Mouse (Mus musculus): ENCODE measurements at regions not wholly inside any gene's neighbourhood (a gene's known extent, or its start where the extent isn't known, plus 50 kb on each side); places are given as distances from the start of the nearest gene placed in this dataset.

DNA sequence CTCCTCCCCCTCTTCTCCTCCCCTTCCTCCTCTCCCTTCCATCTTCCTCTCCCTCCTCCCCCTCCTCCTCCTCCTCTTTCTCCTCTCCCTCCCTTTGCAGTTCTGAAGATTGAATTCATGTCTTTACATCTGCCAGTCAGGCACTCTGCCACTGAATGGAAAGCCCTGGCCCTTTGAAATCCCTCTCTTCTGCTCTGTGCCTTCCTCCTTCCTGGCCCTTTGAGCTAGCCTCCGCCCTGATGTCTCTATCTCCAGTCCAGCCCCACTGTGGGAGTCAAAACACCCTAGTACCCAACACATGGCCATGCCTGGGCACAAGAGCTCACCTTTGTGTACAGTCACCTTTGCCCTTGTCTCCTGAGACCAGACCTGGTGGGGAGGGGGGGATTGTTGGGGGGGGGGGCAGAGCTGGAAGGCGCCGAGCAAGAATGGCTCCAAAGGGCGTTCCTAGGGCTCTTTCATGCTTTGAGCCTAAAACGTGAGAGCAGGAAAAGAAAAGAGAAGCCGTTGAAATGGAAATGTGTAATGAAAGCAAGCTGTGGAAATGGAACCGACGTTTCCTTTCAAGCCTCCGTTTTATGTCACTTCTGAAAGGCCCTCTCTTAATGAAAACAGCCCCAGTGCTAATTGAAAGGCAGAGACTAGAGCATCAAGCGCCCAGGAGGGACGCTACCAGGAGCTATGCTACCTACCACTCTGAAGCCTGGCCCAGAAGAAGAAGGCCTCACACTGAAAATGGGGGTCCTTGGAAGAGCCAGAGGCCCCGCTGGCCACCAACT, 291.5 kb downstream of the Ptpru start:
- DNase-seq (ENCODE audit: extremely low spot score in 1 of 2, low spot score in 2 of 2): no peak
- intact Hi-C loops (cut with DNase I): no loop called here

GRCm38 (mm10) chr4:131549581-131549980, 288.5 kb downstream of the Ptpru start:
- intact Hi-C loops (cut with DNase I): no loop called here
- DNase-seq (ENCODE audit: extremely low spot score in 1 of 2, low spot score in 2 of 2): no peak

- intact Hi-C loops (cut with DNase I): no loop called here
- no peak for DNase-seq (ENCODE audit: extremely low spot score in 1 of 2, low spot score in 2 of 2)
Observed at GRCm38 (mm10) chr4:131558513-131558912, 279.6 kb downstream of the Ptpru start.

DNA sequence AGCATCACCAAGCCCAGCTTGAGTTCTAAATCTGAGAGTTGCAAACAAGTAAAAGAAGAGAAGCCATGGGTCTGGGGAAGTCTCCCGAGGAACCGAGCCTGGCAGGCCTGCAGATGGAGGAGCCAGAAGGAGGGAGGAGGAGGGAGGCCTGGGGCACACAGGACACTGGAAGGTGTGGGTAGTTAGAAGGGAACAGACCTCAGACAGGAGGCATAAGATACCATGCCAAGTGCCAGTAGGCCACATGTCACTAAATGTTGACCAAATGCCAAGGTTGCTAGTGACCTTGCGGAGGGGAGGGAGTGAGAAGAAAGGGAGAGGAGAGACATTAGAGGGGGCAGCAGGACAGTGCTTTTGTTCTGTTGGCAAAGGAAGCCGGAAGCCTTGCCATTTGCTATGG, 274.2 kb downstream of the Ptpru start:
- intact Hi-C loops (cut with DNase I): no loop called here
- DNase-seq (ENCODE audit: extremely low spot score in 1 of 2, low spot score in 2 of 2): no peak

DNA sequence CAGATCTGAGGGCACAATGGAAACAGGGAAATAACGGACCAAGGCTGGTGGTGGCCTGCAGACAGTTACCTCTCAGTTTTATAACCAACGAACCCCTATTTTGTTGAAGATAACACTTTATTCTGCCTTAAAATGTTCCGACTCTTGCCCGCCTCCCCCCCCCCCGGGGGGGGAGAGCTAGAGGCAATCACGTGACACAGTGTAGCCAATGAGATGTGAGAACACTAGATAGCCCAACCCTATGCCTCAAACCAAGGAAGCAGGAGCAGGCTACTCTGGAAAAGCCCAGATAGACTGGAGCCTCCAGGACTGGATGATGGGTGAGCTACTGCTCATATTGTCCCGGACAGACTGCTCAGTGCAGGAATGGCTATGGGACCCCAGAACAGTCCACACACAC, 272.9 kb downstream of the Ptpru start:
- no peak for DNase-seq (ENCODE audit: extremely low spot score in 1 of 2, low spot score in 2 of 2)
- intact Hi-C loops (cut with DNase I): no loop called here

DNA sequence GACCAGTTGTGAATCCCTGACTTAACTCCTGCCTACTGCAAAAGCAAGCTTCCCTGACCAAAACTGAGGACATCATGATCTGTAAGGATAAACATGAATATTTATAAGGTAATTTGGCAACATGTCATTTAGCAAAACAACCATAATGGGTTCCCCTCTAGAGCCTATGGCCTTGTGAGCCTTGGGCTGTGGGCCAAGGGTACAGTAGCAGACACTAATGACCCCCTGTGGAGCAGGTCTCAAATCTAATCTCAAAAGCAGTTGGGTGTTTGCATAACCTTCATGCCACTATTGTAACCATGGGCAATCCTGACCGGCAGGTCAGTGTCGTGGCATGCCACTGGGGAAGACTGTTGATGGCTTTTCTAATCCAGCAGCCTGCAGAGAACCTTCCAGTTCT, 270.8 kb downstream of the Ptpru start:
- intact Hi-C loops (cut with DNase I): no loop called here
- DNase-seq (ENCODE audit: extremely low spot score in 1 of 2, low spot score in 2 of 2): no peak

- intact Hi-C loops (cut with DNase I): no loop called here
- no peak for DNase-seq (ENCODE audit: extremely low spot score in 1 of 2, low spot score in 2 of 2)
Observed at GRCm38 (mm10) chr4:131569156-131569555, 268.9 kb downstream of the Ptpru start.

- intact Hi-C loops (cut with DNase I): no loop called here
- DNase-seq (ENCODE audit: extremely low spot score in 1 of 2, low spot score in 2 of 2): no peak
Observed at GRCm38 (mm10) chr4:131577571-131577970, 260.5 kb downstream of the Ptpru start.

- intact Hi-C loops (cut with DNase I): no loop called here
- DNase-seq (ENCODE audit: extremely low spot score in 1 of 2, low spot score in 2 of 2): no peak
Observed at GRCm38 (mm10) chr4:131585946-131586345, 252.1 kb downstream of the Ptpru start.

DNA sequence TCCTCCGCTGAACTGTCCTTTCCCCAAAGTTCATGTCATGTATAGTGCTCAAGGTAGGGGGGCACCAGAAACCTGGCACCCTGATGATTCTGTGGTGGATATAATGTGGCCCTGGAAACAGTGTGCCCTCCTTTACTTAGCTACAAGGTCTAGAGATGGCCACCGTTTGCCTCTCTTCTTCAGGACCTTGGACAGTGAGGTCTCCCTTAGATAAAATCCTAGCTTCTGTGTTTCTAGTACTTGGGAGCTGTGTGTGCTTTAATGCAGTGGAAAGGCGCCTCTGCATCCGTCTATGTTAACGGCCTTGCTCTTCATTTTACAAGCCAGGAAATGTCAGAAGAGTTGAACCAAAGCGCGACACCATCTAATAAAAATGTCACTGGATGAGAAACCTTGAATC, 250.6 kb downstream of the Ptpru start:
- intact Hi-C loops (cut with DNase I): no loop called here
- no peak for DNase-seq (ENCODE audit: extremely low spot score in 1 of 2, low spot score in 2 of 2)

- intact Hi-C loops (cut with DNase I): no loop called here
- DNase-seq (ENCODE audit: extremely low spot score in 1 of 2, low spot score in 2 of 2): no peak
Observed at GRCm38 (mm10) chr4:131590136-131590535, 248.0 kb downstream of the Ptpru start.

DNA sequence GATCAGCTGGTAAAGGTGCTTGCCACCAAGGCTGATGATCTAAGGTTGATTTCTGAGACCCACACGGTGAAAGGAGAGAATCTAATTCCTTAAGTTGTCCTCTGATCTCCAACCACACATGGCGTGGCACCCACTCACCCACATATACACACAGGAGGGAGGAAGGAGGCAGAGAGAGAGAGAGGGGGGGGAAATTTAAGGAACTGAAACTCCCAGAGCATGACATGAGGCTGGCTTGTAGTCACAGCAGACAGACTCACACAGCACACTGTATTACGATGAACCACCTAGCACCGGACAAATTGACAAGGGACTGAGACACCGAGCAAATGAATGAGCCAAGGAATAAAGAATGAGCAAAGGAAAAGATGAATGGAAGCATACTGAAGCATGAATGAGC, 246.6 kb downstream of the Ptpru start:
- intact Hi-C loops (cut with DNase I): no loop called here
- DNase-seq (ENCODE audit: extremely low spot score in 1 of 2, low spot score in 2 of 2): no peak

GRCm38 (mm10) chr4:131597996-131598395, 240.1 kb downstream of the Ptpru start:
- no peak for DNase-seq (ENCODE audit: extremely low spot score in 1 of 2, low spot score in 2 of 2)
- intact Hi-C loops (cut with DNase I): no loop called here

DNA sequence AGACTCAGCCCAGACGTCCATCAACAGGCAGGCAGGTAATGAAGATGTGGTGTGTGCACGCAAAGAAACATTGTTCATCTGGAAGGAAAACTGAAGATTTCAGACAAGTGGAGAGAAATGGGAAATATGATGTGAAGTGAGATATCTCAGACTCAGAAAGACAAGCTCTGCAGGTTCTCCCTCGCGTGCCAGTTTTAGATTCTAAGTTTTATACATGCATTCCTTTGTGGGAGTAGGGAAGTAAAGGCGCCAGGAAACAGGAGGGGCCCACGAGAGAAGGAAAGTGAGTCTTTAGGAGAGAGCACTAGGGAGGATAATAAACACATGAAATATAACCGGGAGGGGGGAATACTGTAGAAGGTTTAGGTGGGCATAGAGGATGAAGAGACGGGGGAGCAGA, 223.7 kb downstream of the Ptpru start:
- DNase-seq (ENCODE audit: extremely low spot score in 1 of 2, low spot score in 2 of 2): no peak
- intact Hi-C loops (cut with DNase I): no loop called here

GRCm38 (mm10) chr4:131615587-131615986, 222.5 kb downstream of the Ptpru start:
- intact Hi-C loops (cut with DNase I): no loop called here
- DNase-seq (ENCODE audit: extremely low spot score in 1 of 2, low spot score in 2 of 2): peak; percentile 40 to 49

- intact Hi-C loops (cut with DNase I): no loop called here
- DNase-seq (ENCODE audit: extremely low spot score in 1 of 2, low spot score in 2 of 2): no peak
Observed at GRCm38 (mm10) chr4:131638105-131638504, 200.0 kb downstream of the Ptpru start.

DNA sequence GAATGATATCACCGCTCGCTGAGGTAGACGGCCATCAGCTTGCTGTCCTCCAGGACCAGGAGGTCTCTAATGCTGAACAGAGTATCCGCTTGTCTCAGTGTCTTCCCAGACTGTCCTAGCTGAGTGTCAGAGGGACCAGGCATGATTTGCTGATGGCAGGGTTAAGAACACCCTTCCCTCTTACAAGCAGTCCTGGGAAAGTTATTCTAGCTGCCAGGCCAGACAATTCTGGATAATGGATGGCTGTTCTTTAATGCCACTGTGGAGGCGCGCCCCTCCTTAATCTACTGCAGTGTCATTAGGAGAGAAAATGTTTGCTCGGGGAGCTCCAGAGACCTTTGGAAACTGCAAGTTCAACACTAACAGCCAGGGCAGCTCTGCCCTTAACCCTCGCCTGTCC, 182.1 kb downstream of the Ptpru start:
- intact Hi-C loops (cut with DNase I): no loop called here
- DNase-seq (ENCODE audit: extremely low spot score in 1 of 2, low spot score in 2 of 2): no peak

- DNase-seq (ENCODE audit: extremely low spot score in 1 of 2, low spot score in 2 of 2): no peak
- intact Hi-C loops (cut with DNase I): no loop called here
Observed at GRCm38 (mm10) chr4:131657922-131658321, 180.2 kb downstream of the Ptpru start.

GRCm38 (mm10) chr4:131660931-131661330, 177.2 kb downstream of the Ptpru start:
- intact Hi-C loops (cut with DNase I): no loop called here
- no peak for DNase-seq (ENCODE audit: extremely low spot score in 1 of 2, low spot score in 2 of 2)

DNA sequence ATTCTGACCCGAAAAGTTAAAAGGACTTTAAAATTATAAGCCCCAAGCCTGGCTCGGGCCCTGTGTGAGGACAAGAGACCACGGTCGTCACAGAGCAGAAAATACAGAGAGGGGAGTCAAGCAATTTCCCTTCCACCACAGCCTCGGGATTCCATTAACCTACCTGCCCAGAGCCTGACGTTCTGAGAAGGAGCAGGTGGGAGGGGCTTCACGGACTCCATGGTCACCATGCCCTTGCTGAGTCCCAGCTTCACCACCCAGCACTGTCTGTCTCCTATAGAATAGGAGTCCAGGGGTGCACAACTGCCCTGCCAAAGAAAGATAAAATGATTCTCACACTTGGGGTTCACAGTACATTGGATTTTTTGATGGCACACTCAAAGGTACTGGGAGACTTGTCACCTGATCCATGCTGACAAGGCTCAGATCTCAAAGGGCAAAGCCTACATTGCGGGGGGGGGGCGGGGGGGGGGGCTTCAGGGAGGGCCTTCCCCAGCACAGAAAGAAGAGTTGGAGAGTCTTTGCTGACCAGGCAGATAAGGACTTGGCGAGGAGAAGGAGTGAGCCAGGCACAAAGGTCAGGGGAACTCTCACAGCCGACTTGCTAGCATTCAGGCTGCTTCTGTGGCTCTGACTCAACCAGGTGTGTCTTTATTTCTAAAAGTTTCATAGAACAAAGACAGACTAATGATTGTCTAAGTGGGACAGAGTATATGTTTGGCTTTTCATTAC, 166.1 kb downstream of the Ptpru start:
- DNase-seq (ENCODE audit: extremely low spot score in 1 of 2, low spot score in 2 of 2): no peak
- intact Hi-C loops (cut with DNase I): no loop called here

GRCm38 (mm10) chr4:131677966-131678365, 160.1 kb downstream of the Ptpru start:
- no peak for DNase-seq (ENCODE audit: extremely low spot score in 1 of 2, low spot score in 2 of 2)
- intact Hi-C loops (cut with DNase I): no loop called here

All from left cerebral cortex, postnatal 10 days (tissue).